ENCODE assay signal across 8 mouse cellular contexts in the genomic region with DNA sequence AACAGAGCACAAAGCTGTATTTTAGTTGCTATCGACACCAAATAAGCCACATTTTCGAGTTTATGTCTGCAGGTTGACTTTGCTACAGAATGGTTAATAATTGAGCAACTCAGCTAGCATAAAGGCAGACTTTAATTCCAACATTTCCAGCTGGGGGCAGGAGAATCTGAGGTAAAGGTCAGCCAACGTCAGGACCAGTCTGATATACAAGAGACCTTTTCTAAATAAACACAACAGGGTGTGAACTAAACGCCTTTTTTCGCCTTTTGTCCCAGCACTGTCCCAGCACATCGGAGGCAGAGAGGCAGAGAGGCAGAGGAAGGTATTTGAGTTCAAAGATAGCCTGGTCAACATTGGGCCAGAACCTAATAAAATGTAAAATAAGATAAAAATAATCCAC. TPM values are rescaled to one million over a fixed set of nuclear protein-coding genes. Genes with fewer than 3 reads are reported as not detected.
DNase-seq lines count a peak whose midpoint lies in the region; ATAC-seq lines count a peak whose summit lies in the region.

No protein-coding gene starts in this region.

- no peaks in the 10 kb centered on the region for H3K27me3 ChIP-seq in heart, embryonic 15.5 days
- no peaks in the 10 kb centered on the region for H3K27me3 ChIP-seq in forebrain, embryonic 13.5 days

- no peaks in the 10 kb centered on the region for H3K9me3 ChIP-seq in heart, embryonic 15.5 days (replicated peaks)
- no peaks in the 10 kb centered on the region for H3K9me3 ChIP-seq in forebrain, embryonic 13.5 days (replicated peaks)

- H3K4me3 ChIP-seq in heart, embryonic 15.5 days = peak overlapping the region; percentile 94
- peak overlapping the region; percentile 86 for H3K4me3 ChIP-seq in forebrain, embryonic 13.5 days

- H3K27ac ChIP-seq in heart, embryonic 15.5 days = 0 out of 2 replicates have a peak overlapping the region, but pooled peaks have one; percentile 82
- H3K27ac ChIP-seq in forebrain, embryonic 13.5 days = no peak overlapping the region

- no peak for ATAC-seq in heart, embryonic 15.5 days (replicated peaks; ENCODE audit: insufficient number of reproducible peaks, insufficient read depth, low FRiP score, low read depth)
- no peak for ATAC-seq in forebrain, embryonic 13.5 days

- DNase-seq in heart, postnatal 36 days = no peak
- DNase-seq in kidney, postnatal 14 days = peak; percentile 63
- DNase-seq in naive thymus-derived CD4-positive, alpha-beta T cell, adult 2 months (ENCODE audit: low read depth) = peak; percentile 9
- DNase-seq in adrenal gland, postnatal 36 days = no peak
- no peak for DNase-seq in right cerebral cortex, postnatal 25 days
- no peak for DNase-seq in thymus, postnatal 10 days (ENCODE audit: low spot score in 2 of 2)

- intact Hi-C loops in heart, postnatal 36 days (cut with DNase I) = no loop called here

- H3K4me1 ChIP-seq in heart, embryonic 15.5 days (replicated peaks) = peaks cover 12% of the 10 kb centered on the region
- peaks cover 17% of the 10 kb centered on the region for H3K4me1 ChIP-seq in forebrain, embryonic 13.5 days

- peaks cover 17% of the 10 kb centered on the region for H3K36me3 ChIP-seq in heart, embryonic 15.5 days
- H3K36me3 ChIP-seq in forebrain, embryonic 13.5 days (ENCODE audit: poor library complexity, severe bottlenecking) = peaks cover 19% of the 10 kb centered on the region

- H3K4me2 ChIP-seq in heart, embryonic 15.5 days = peak overlapping the region; percentile 67
- peak overlapping the region; percentile 83 for H3K4me2 ChIP-seq in forebrain, embryonic 13.5 days

- WGBS in heart, embryonic 15.5 days = 19% methylated on average over 6 of the region's 6 CpGs
- 16% methylated on average over 6 of the region's 6 CpGs for WGBS in forebrain, embryonic 13.5 days

- H3K9ac ChIP-seq in heart, embryonic 15.5 days = peak overlapping the region; percentile 86
- H3K9ac ChIP-seq in forebrain, embryonic 13.5 days = peak overlapping the region; percentile 81

RNA-seq across cellular contexts. Expression of a gene that starts 0.8 kb away (rescaled TPM):
- polyA plus RNA-seq in heart, embryonic 15.5 days (2015; fragmentation: Nextera tagmentation; extraction: Ambion mirVana) = 126 and 133 TPM in 2 replicates
- total RNA-seq in heart, postnatal 36 days (2021) = 1 to 10 TPM in 1 of 2 experiments, under 1 TPM in 1; 0.92 to 1.3 TPM
- 201 and 226 TPM in 2 replicates for polyA plus RNA-seq in forebrain, embryonic 13.5 days (2015; fragmentation: Nextera tagmentation; extraction: Ambion mirVana)
- 1 to 10 TPM; 3.7 to 4.1 TPM for total RNA-seq in adrenal gland, postnatal 36 days (2021)

RNA-seq across cellular contexts. Expression of a gene that starts 5.7 kb away (rescaled TPM):
- not detected in 2 replicates for polyA plus RNA-seq in heart, embryonic 15.5 days (2015; fragmentation: Nextera tagmentation; extraction: Ambion mirVana)
- total RNA-seq in heart, postnatal 36 days (2021) = not detected
- not detected in 2 replicates for polyA plus RNA-seq in forebrain, embryonic 13.5 days (2015; fragmentation: Nextera tagmentation; extraction: Ambion mirVana)
- total RNA-seq in adrenal gland, postnatal 36 days (2021) = not detected

Comparison
In these comparisons a context has a peak if more than half of its experiments do, and no peak if none do; other contexts are left out.
1. DNase-seq: peak in kidney, postnatal 14 days (single experiment) and naive thymus-derived CD4-positive, alpha-beta T cell, adult 2 months (single experiment); none in heart, postnatal 36 days (0 of 2), adrenal gland, postnatal 36 days (0 of 2), right cerebral cortex, postnatal 25 days (single experiment) and thymus, postnatal 10 days (0 of 2).